Mouse (Mus musculus) midbrain, embryonic 14.5 days (tissue): ENCODE results near the gene Kif3a. TPM values are rescaled to one million over a fixed set of nuclear protein-coding genes. Genes with fewer than 3 reads are reported as not detected.
A peak's percentile ranks its signal among the peaks of the same experiment; 100 is the strongest.

ENCODE experiments used
- ATAC-seq: fragments of 200-750 bp; cut with Nextera tagmentation; 2 replicates; pipeline ENCODE4 v1.8.0; 2017; ENCODE audit warnings: moderate number of reproducible peaks, moderate library complexity; ENCODE audit not compliant: low FRiP score, low TSS enrichment
- DNase-seq: peaks from one replicate; pipeline ENCODE4 v3.0.0-alpha.2; 2015
- H3K27ac ChIP-seq: fragments of 300-500 bp; sonication (generic); replicated peaks from 2 replicates; pipeline ENCODE4 v1.5.1; 2014; ENCODE audit warnings: mild to moderate bottlenecking, low read depth, low read length, moderate library complexity
- H3K27me3 ChIP-seq: fragments of 300-500 bp; sonication (generic); 2 replicates; pipeline ENCODE4 v1.6.1; 2014; ENCODE audit warnings: low read length, control low read depth, mixed read lengths; ENCODE audit not compliant: control insufficient read depth, insufficient read depth
- H3K36me3 ChIP-seq: fragments of 300-500 bp; sonication (generic); 2 replicates; pipeline ENCODE4 v1.6.1; 2014; ENCODE audit warnings: low read length, control low read depth; ENCODE audit not compliant: control insufficient read depth, insufficient read depth
- H3K4me1 ChIP-seq: fragments of 300-500 bp; sonication (generic); 2 replicates; pipeline ENCODE4 v1.6.1; 2014; ENCODE audit warnings: mild to moderate bottlenecking, antibody characterized with exemption, low read length, control low read depth; ENCODE audit not compliant: control insufficient read depth, insufficient read depth
- H3K4me2 ChIP-seq: fragments of 300-500 bp; sonication (generic); 2 replicates; pipeline ENCODE4 v1.6.1; 2014; ENCODE audit warnings: mild to moderate bottlenecking, low read length, moderate library complexity
- H3K4me3 ChIP-seq: fragments of 300-500 bp; sonication (generic); replicated peaks from 2 replicates; pipeline ENCODE4 v1.5.1; 2014; ENCODE audit warnings: low read depth, low read length
- H3K9ac ChIP-seq: fragments of 300-500 bp; sonication (generic); replicated peaks from 2 replicates; pipeline ENCODE4 v1.6.1; 2014; ENCODE audit warnings: mild to moderate bottlenecking, low read length, moderate library complexity
- H3K9me3 ChIP-seq: fragments of 300-500 bp; sonication (generic); 2 replicates; pipeline ENCODE4 v1.6.1; 2016; ENCODE audit warnings: low read length, control low read depth, mixed read lengths; ENCODE audit not compliant: control insufficient read depth
- WGBS: fragments of 180-500 bp; shearing (Covaris S2); extraction: QIAGEN DNeasy Blood & Tissue Kit; methylation state at CpG from one replicate; pipeline ENCODE4 v1.1.7; 2014; 5-methylcytosine and 5-hydroxymethylcytosine counted together
- polyA plus RNA-seq: library from polyadenylated mRNA; unstranded; fragments of >200 nt; fragmentation: Nextera tagmentation; extraction: Ambion mirVana; gene quantifications from 2 replicates; pipeline ENCODE4 v1.2.1, GENCODE M21; 2014

The Kif3a gene
- polyA plus RNA-seq, 1 experiment from 2014 or later, result 301 TPM

DNA sequence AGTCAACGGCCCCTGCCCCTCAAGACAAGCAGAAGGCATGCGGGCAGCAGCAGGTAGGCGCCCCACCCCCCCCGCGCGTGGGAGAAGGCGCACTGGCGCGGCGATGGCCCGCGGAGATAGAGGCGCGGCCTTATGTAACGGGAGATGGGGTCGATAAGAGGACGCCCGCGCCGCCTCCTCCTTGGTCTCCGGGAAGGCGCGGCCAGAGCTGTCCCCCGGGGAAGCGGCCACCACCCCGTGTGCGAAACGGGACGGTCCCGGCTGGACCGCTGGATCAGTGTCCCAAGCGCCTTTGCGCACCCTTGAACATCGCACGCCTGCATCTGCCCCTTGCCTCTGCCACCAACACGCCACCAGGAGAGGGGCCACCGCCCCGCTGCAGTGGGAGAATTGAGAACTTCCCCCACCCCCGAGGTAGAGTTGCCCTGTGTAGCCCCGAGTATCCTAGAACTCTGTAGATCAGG, 69.0 kb downstream of the Kif3a start:
- no peak for ATAC-seq
- H3K4me1 ChIP-seq, result 0 out of 2 replicates have a peak, but pooled peaks cover 2% of the 10 kb centered on the region
- no peaks in the 10 kb centered on the region for H3K9me3 ChIP-seq
- 1% methylated on average over 39 of the region's 40 CpGs for WGBS
- H3K27me3 ChIP-seq, result peaks cover 18% of the 10 kb centered on the region
- H3K9ac ChIP-seq, result no peak overlapping the region; the same call in 1 of the 2 replicates
- no peaks in the 10 kb centered on the region for H3K36me3 ChIP-seq
- no peak overlapping the region for H3K27ac ChIP-seq
- peak; percentile 32 for DNase-seq
- H3K4me3 ChIP-seq, result peak overlapping the region; percentile 29
- peak overlapping the region; percentile 54 for H3K4me2 ChIP-seq

DNA sequence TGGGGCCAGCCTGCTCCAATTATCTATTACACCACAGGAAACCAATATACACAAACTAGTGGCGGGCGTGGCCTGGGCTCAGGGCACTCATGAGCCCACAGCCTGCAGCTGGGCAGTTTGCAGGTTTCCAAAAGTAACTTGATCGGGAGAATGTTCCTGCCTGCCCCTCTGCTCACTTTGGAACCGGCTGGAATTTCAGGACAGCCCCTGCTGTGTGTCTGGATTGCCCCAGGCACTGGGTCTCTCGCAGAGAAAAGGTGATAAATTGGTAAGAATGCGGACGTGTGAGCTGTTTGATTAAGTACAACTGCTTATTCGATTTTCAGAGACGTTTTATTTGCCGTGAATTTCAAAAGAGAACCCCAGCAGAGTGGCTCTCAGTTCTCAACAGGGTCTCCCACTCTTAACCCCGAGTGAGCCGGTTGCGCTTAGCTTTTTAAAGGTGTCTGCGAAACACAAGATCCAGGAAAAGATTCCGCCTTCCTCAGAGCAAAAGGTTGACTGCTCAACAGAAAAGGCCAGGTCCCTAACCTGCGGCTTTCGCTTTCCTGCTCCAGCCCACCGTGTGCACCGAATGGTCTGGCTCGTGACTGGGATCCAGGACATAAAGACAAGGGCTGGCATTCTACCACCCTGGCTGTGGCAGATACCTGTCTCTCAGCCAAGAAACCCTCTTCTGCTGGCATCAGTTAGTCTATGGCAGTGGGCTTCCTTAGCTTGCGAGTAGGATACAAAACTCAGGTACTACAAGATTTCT, 70.0 kb downstream of the Kif3a start:
- peaks cover 18% of the 10 kb centered on the region for H3K27me3 ChIP-seq
- H3K4me3 ChIP-seq, result no peak overlapping the region
- H3K9me3 ChIP-seq, result no peaks in the 10 kb centered on the region
- no peak overlapping the region for H3K9ac ChIP-seq
- H3K4me2 ChIP-seq, result no peak overlapping the region
- WGBS, result 27% methylated on average over 21 of the region's 21 CpGs
- H3K4me1 ChIP-seq, result 0 out of 2 replicates have a peak, but pooled peaks cover 2% of the 10 kb centered on the region
- DNase-seq (peak; percentile 5), ATAC-seq (no peak)
- H3K27ac ChIP-seq, result no peak overlapping the region
- no peaks in the 10 kb centered on the region for H3K36me3 ChIP-seq

DNA sequence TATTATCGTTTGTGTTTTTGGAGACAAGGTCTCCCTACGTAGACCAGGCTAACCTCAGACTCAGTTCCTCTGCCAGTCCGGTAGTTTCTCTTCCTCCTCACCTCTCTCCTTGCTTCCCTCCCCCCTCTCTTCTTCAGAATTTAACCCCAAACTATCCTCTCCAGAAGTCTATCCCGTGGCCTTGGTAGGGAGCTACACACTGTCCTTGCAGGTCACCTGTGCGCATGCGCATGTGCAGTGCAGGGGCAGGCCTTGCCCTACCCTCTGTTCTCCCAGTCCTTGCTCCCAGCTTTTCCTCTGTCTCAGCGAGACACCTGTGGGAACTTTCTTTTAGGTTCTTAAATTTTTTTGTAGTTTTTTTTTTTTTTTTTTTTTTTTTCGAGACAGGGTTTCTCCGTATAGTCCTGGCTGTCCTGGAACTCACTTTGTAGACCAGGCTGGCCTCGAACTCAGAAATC, 70.7 kb downstream of the Kif3a start:
- H3K4me1 ChIP-seq, result 0 out of 2 replicates have a peak, but pooled peaks cover 2% of the 10 kb centered on the region
- no peaks in the 10 kb centered on the region for H3K36me3 ChIP-seq
- H3K4me3 ChIP-seq, result no peak overlapping the region
- no peak overlapping the region for H3K9ac ChIP-seq
- H3K9me3 ChIP-seq, result no peaks in the 10 kb centered on the region
- WGBS, result 87% methylated on average over 10 of the region's 10 CpGs
- H3K27ac ChIP-seq, result no peak overlapping the region
- ATAC-seq, result no peak
- peaks cover 18% of the 10 kb centered on the region for H3K27me3 ChIP-seq
- H3K4me2 ChIP-seq, result no peak overlapping the region
- no peak for DNase-seq

DNA sequence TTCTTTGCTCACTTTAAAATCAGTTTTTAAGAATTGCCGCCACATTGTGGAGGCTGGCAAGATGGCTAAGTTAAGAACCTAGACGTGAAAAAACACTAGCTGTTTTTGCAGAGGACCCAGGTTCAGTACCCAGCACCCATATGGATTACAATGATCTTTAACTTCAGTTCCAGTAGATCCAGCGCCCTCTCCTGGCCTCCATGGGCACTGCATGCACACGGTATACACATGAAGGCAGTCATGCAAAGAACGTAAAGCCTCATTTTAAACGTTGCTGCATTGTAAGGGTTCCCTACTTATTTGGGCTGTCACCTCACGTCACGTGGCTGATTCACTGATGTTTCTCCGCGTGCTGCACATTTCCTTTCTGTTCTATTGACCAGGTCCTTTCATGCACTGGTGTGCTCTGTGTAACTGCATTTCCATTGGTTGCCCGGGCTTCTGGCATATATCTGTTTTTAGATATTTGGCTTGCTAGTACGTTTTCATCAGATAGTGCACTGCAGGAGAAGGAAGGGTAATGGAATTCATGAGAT, 75.6 kb downstream of the Kif3a start:
- no peak for ATAC-seq
- no peaks in the 10 kb centered on the region for H3K36me3 ChIP-seq
- no peaks in the 10 kb centered on the region for H3K27me3 ChIP-seq
- no peak overlapping the region for H3K9ac ChIP-seq
- H3K27ac ChIP-seq, result no peak overlapping the region
- H3K9me3 ChIP-seq, result no peaks in the 10 kb centered on the region
- WGBS, result 74% methylated on average over 12 of the region's 12 CpGs
- H3K4me2 ChIP-seq, result no peak overlapping the region
- no peak for DNase-seq
- H3K4me3 ChIP-seq, result no peak overlapping the region
- no peaks in the 10 kb centered on the region for H3K4me1 ChIP-seq

DNA sequence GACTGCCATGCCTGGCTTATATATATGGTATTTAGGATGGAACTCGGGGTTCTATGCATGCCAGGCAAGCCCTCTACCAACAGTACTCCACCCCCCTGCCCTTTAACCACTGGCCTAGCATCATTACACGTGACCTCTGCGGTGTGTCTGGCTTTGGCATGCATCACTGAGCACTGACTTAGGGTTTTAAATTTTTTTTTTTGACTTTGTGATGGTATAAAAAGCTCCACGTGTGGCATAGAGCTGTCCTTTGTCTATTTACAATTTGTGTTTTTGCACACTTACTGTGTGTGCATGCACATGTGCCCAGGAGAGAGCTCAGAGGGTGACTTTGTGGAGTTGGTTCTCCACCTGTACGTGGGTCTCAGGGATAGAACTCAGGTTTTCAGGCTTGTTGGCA, 76.8 kb downstream of the Kif3a start:
- Histone ChIP-seq H3K9me3 (no peaks in the 10 kb centered on the region), H3K36me3 (no peaks in the 10 kb centered on the region), H3K27me3 (no peaks in the 10 kb centered on the region), H3K4me1 (no peaks in the 10 kb centered on the region), H3K27ac (no peak overlapping the region), H3K9ac (no peak overlapping the region), H3K4me3 (no peak overlapping the region), H3K4me2 (no peak overlapping the region)
- DNase-seq (no peak), ATAC-seq (no peak)
- 64% methylated on average over 5 of the region's 5 CpGs for whole genome bisulfite sequencing

DNA sequence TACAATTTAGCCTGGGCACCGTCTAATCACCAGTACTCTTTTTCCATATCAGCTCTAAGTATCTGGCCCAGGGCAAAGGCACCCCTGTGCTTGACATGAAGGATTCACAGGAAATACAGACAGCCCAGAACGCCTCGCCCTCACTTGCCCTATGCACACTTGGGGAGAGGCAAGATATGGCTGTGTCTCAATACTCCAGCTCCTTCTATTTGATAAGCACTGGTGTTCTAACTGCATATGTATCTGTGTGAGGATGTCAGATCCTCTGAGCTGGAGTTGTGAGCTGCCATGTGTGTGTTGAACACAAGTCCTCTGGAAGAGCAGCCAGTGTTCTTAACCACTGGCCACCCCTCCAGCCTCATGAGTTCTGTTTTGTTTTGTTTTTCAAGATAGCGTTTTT, 84.3 kb downstream of the Kif3a start:
- H3K4me3 ChIP-seq, result no peak overlapping the region
- H3K36me3 ChIP-seq, result peaks cover 29% of the 10 kb centered on the region
- no peak for ATAC-seq
- H3K9me3 ChIP-seq, result no peaks in the 10 kb centered on the region
- H3K27me3 ChIP-seq, result no peaks in the 10 kb centered on the region
- WGBS, result 91% methylated on average over 4 of the region's 4 CpGs
- no peak overlapping the region for H3K4me2 ChIP-seq
- no peaks in the 10 kb centered on the region for H3K4me1 ChIP-seq
- no peak for DNase-seq
- H3K27ac ChIP-seq, result no peak overlapping the region
- H3K9ac ChIP-seq, result no peak overlapping the region

Other genes with a start within 250 kb of the Kif3a start
- 15.1 and 20.3 TPM in 2 replicates for gene Zcchc10, start 242.7 kb upstream of the Kif3a start, polyA plus RNA-seq
- gene Aff4, start 216.5 kb upstream of the Kif3a start, polyA plus RNA-seq, result 105 and 107 TPM in 2 replicates
- not detected in 2 replicates for gene Leap2, start 144.2 kb upstream of the Kif3a start, polyA plus RNA-seq
- 665 and 802 TPM in 2 replicates for gene Uqcrq, start 136.5 kb upstream of the Kif3a start, polyA plus RNA-seq
- gene Gdf9, start 136.4 kb upstream of the Kif3a start, polyA plus RNA-seq, result 3.7 and 5.9 TPM in 2 replicates
- gene Gm10447, start 110.3 kb upstream of the Kif3a start, polyA plus RNA-seq, result not detected in 2 replicates
- 1.5 and 1.9 TPM in 2 replicates for gene Shroom1, start 110.2 kb upstream of the Kif3a start, polyA plus RNA-seq
- gene Gm9837, start 96.9 kb upstream of the Kif3a start, polyA plus RNA-seq, result not detected in 2 replicates
- not detected in 2 replicates for gene Gm9945, start 87.2 kb upstream of the Kif3a start, polyA plus RNA-seq
- gene Sowaha, start 87.1 kb upstream of the Kif3a start, polyA plus RNA-seq, result 0.50 and 0.69 TPM in 2 replicates
- 13.0 and 16.5 TPM in 2 replicates for gene Sept8, start 48.1 kb upstream of the Kif3a start, polyA plus RNA-seq
- gene Il4, start 51.3 kb downstream of the Kif3a start, polyA plus RNA-seq, result 8.8 and 10.9 TPM in 2 replicates
- not detected in 2 replicates for gene Il13, start 67.3 kb downstream of the Kif3a start, polyA plus RNA-seq
- 9.1 and 11.2 TPM in 2 replicates for gene Rad50, start 139.9 kb downstream of the Kif3a start, polyA plus RNA-seq
- not detected in 2 replicates for gene Il5, start 153.4 kb downstream of the Kif3a start, polyA plus RNA-seq
- gene Irf1, start 202.6 kb downstream of the Kif3a start, polyA plus RNA-seq, result 1.3 and 3.5 TPM in 2 replicates
- gene Gm17334, start 205.8 kb downstream of the Kif3a start, polyA plus RNA-seq, result 0.24 TPM in 1 of 2 replicates, not detected in the other